Mouse (Mus musculus) spleen, adult 18-20 months (tissue): ENCODE measurements at regions not wholly inside any gene's neighbourhood (a gene's known extent, or its start where the extent isn't known, plus 50 kb on each side); places are given as distances from the start of the nearest gene placed in this dataset.
"Not testable (repeated sequence)": the region's sequence is repeated elsewhere in the genome, so short reads cannot be mapped to it uniquely, and the experiment has no call there.

Experiments used
- DNase-seq, 2 experiments: peaks; one replicate each; pipeline ENCODE4 v3.0.0; 2022; ENCODE audit warnings: mixed read lengths in 2 of 2

DNA sequence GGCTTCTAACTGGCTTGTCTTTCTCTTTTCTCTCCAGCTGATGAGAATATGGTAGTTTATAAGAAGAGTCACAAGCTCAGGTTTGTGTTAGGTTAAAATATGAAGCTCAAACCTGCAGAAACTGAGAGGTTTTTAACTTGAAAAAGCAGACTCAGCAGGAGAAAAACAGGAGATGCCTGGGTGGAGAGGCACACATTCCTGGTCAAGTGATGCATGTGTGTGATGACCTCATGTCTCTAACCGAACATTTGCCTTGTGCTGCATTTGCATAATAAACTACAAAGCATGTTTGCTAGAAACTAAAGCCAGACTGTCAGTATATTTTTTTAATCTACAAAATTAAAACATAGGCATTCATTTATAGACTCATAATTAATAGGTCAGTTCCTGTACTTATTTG, 182.2 kb upstream of the Ctso start:
- DNase-seq = no peak

DNA sequence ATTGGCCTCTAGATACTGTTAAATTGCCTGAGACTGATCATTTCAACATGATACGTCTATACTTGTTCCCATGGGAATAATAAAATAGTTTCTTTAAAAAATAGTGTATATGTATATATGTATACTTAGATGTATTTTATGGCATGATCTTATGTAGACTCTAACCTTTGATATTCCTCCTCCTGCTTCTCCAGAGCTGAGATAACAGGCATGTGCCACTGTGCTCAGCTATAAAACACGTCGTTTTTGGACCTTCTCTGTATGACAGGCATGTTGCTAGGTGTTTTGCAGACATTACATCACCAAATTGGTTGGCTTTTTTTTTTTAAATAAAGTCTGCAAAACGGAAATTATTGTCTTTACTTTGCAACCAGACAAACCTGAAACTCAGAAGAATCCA, 179.4 kb upstream of the Ctso start:
- DNase-seq = no peak

- DNase-seq = no peak
These were observed 172.0 kb upstream of the Ctso start for GRCm38 (mm10) chr3:81760383-81760782.

GRCm38 (mm10) chr3:81760914-81761313, 171.5 kb upstream of the Ctso start:
- no peak for DNase-seq

- DNase-seq = no peak
These were observed 160.6 kb upstream of the Ctso start for GRCm38 (mm10) chr3:81771812-81772211.

- DNase-seq = no peak
These were observed 159.4 kb upstream of the Ctso start for GRCm38 (mm10) chr3:81773012-81773411.

GRCm38 (mm10) chr3:81782081-81782480, 150.3 kb upstream of the Ctso start:
- no peak for DNase-seq

DNA sequence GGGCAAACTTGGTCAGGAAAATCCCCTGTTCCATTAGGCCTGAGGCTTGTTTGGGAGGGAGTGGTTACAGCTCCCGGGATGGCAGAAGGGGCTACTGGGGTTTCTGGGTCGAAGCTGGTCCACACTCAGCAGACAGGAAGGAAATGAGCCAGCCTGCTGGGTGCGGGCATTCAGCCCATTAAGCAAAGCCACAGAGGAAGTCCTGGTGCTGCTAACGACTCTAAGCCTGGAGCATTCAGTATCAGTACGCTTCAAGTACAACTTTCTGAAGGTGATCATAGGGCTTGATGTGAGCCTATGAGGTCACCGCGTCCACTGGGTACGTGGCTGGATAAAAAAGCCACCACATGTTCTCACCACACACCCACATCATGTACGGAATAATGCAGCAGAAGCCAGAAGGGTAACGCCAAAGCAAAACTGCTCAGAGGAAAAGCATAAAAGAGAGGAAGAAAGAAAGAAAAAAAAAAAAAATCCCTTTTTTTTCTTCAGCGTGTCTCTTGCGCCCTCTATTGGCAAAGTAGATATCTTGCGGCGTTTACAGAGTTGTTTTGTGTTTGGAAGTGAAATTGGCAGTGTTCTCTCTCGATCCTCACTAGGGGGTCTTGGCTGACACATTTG, 149.4 kb upstream of the Ctso start:
- DNase-seq = peak in 1 of 2 experiments; percentile 13

DNA sequence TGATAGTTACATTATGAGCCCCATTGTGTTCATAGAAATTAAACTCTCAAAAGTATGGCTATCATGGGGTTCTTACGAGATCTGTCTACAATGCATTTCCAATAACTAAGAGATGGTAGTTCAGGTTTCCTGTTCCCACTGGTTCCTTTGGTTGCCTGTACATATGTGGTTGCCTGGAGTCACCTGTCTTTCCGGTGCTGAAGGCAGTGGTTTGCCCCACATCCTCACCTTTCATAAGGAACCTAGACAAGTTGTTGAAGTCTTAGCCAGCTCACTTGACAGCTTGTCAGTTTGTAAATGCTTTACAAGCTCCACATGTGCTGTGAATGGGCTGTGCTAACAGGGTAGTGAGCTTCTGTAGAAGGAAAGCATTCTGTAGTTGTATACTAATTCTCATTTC, 143.5 kb upstream of the Ctso start:
- no peak for DNase-seq

- no peak for DNase-seq
These were observed 142.7 kb upstream of the Ctso start for GRCm38 (mm10) chr3:81789664-81790063.

DNA sequence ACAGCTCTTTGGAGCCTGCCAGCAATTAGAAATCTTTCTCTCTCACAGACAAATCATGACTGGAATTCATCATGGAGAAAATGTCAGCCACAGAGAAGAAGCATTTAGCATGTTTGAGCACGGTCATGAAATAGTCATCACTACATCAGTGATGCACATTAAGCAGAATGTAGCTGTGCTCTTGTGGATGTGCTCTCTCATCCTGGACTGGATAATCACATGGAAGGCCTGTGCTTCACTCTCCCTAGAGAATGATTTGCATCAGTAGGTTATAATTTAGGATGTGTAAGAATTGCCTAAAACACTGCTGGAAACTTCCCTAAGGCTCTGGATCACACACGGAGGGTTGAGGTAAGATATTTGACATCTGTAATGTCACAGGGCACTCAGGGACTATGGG, 130.3 kb upstream of the Ctso start:
- DNase-seq = no peak

DNA sequence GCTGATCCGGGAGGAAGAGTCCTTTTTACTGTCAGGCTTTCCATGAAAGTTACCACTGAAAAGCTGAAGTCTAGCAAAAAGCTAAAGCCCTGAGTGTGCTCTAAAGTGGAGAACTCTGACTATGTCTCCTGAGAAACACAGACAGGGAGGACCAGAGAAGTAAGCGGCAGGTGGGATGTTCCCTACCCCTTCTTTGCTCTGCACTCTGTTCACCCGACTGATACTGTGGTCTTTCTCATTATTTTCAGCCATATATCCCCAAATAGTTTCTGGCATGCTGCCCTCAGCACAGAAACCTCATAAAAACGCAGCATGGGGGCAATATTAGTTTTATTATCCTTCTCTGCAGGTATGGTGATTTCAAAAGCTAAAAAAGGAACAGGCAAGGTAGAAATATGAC, 126.7 kb upstream of the Ctso start:
- DNase-seq = no peak

GRCm38 (mm10) chr3:81809604-81810003, 122.8 kb upstream of the Ctso start:
- no peak for DNase-seq

DNA sequence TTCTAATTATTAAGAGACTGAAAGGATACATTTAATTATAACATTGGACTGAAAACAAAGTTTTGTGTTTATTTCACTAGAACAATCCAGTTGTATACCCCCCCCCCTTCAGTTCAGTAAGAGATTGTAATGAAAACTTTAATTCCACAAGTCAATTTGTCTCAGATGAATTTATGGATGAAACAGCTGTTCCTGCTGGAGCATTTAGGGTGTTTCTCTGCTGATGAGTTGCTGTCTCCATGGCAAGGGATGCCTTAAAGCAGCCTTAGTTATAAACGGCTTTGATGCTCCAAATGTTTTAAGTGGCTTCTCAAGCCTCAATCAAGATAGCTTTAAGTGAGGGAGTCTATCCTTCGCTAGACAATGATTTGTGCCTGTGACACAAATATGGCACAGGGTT, 112.1 kb upstream of the Ctso start:
- no peak for DNase-seq

GRCm38 (mm10) chr3:81829525-81829924, 102.9 kb upstream of the Ctso start:
- no peak for DNase-seq

DNA sequence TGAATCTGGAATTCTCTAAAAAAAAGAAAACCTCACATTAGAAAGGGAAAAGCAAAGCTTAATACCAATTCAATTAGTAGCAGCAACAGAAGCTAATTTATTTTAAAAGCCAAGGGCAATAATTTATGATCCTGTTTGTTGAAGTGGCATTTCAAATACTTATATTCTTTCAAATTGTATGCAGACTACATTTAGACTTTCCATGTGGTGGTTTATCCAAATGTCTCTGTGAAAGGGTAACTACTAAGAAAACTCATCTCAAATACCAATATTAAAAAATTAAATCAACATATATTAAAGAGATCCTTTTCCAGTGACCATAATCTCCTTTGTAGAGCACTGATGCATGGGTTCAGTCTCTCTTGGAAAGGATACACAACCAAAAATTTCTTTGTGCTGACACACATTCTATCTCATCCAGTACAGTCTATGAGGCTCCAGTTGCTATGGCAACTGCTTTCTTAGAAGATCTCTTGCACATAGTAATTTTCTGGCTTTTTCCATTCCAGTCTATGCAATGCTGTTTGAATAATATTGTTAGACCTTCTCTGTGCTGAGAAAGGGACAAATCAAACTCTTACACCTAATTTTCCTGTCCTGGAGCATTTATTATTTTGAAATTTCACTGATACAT, 102.3 kb upstream of the Ctso start:
- DNase-seq = no peak

- DNase-seq = no peak
These were observed 96.8 kb upstream of the Ctso start for GRCm38 (mm10) chr3:81835380-81836157.

DNA sequence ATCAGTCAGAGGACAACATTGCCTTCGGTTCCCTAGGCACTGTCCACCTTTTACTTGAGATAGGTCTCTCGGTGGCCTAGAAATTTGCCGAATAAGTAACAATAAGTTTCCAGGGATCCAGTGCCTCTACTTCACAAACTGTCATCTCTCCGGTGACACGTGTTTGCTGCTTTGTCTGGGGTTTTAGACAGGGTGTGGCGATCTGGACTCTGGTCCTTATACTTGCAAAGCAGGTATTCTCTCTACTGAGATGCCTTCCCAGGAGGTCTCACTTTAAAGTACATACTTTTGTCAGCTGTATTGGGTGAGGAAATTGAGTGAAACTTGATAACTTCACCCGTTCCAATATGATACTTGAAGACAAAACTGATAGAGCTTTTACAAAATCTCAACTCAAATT, 95.9 kb upstream of the Ctso start:
- DNase-seq = no peak

- not testable (repeated sequence) for DNase-seq
These were observed 94.3 kb upstream of the Ctso start for GRCm38 (mm10) chr3:81838121-81838520.

DNA sequence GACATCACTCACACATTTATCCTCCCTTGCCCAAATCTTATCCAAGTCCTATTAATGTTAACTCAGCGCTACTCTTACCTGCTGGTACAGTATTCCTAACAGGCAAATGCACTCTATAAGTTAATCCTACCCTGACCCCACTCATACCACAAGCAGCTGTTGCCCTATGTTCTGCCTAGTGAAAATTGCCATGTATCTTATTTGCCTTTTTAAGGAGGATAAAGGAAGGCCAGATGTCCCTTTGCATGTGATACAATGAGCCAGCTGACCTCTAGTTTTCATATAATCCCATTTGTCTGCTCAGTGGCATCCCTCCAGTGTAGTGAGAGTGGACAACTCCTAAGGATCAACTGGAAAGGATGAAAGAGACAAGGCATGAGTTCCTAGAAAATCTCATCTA, 67.9 kb upstream of the Ctso start:
- no peak for DNase-seq
